Mouse (Mus musculus) CD4-positive helper T cell, adult 2 months (primary cell): ENCODE data around the gene Ptprm.

Experiments
- DNase-seq: peaks from one replicate; pipeline ENCODE4 v3.0.0-alpha.2; 2012; ENCODE audit warnings: low read depth, missing footprints, low spot score

Gene Ptprm

DNA sequence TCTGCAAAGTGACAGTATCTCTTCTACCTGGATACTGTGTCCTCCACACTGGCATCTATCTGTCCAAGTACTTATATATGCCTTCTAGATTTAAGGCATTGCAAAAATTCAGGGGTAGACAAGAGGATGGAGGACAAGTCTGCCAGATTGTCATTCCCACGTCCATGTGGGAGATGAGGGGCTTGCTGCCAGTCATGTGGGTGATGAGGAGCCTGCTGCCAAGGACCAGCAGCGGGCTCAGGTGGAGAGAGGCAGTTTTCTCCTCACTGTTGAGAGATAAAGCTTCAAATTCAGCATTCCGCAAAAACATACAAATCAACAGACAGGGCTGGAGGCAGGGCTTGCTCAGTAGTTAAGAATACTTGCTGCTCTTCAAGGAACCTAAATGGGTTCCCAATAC, 66.8 kb downstream of the Ptprm start:
- DNase-seq: no peak

DNA sequence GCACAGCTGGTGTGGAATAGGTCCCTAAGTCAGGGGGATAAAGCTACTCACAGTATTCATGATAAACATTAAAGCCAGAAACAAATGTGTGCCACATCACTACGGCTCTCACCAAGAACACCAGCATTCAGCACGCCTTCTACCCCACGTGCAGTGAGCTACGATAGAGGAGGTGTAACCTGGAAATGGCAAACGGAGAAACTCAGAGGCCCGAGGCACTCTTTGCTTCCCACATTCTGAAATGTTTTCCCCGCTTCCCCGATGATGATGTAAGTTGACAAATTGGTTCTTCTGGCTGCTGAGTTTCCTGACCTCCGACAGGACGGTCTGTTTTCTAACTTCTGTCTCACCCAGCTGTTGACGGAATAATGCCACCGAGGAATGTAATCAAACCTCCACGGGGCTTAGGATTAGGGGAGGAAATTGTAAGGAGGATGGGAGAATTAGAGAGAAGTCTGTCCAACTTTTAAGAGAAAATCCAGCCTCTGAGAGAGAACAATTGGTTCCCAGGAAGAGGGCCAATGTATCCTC, 72.6 kb downstream of the Ptprm start:
- no peak for DNase-seq

GRCm38 (mm10) chr17:67277124-67277910, 76.9 kb downstream of the Ptprm start:
- DNase-seq: no peak

DNA sequence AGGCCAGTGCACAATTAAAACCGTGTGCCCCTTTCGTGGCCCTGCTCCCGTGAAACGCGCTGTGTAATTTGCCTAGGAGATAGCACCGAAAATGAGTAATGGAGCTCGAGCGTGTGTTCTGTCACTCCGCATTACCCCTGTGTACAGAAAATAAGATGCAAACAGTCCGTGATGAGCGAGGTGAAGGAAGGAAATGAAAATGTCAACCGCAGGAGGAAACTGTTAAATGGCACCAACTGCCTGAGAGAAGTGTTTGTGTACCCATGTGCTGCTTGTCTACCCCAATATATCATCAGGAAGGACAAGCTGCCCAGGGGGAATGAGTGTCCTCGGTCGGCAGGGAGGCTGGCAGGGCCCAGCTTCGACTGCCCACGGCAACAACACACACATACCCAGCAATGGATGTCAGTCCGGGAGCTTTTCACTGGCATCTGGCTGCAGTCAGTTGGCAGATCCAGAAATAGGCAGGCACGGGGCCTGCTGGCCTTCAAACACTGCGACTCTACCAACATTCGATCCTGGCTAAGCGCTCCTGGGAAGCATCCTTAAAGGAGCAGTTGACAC, 79.6 kb downstream of the Ptprm start:
- DNase-seq: no peak

GRCm38 (mm10) chr17:67272928-67273327, 81.3 kb downstream of the Ptprm start:
- DNase-seq: no peak

DNA sequence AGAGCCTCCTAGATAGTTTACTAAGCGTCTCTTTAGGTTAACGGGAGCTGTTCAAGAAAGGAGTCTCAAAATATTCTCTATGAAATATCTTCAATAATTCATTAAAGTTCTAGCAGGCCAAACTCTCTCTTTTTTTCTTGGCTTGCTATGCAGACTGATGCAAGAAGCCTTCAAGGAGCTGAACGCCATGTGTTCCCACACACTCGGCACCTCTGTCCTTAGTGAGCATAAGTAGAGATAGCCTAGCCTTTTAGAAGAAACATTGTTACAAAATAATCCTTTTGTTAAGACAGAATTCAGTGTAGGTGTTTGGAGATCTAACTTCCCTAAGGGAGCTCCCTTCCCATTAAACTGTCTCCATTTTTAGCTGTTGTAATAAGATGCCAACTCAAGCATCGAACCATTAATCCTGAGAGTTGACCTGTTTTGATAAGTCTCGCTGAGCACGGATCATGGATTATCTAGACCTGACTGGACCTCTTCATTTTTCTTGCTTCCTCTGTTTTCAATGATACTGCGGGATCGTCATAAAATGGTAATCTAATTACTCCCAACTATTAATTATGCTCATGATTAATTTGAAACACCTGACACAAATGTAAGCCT, 85.7 kb downstream of the Ptprm start:
- DNase-seq: no peak

DNA sequence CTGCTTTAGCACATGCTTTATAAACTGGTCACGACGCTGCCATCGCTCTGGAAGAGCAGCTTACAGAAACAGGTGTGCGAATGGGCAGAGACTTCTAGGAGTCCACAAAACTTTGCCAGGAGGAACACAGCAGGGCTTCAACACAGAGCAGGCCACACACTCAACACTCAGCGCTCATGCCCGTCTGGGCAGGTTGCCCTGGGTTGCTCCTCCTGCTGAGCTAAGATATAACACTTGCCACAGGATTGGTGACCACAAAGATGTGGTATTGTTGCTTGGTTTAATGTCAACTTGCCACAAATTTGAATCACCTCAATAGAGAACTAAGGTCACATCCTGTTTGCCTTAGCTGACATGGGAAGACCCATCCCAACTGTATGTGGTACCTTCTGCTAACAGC, 88.0 kb downstream of the Ptprm start:
- DNase-seq: no peak

- DNase-seq: no peak
Observed at GRCm38 (mm10) chr17:67265520-67265919, 88.7 kb downstream of the Ptprm start.

DNA sequence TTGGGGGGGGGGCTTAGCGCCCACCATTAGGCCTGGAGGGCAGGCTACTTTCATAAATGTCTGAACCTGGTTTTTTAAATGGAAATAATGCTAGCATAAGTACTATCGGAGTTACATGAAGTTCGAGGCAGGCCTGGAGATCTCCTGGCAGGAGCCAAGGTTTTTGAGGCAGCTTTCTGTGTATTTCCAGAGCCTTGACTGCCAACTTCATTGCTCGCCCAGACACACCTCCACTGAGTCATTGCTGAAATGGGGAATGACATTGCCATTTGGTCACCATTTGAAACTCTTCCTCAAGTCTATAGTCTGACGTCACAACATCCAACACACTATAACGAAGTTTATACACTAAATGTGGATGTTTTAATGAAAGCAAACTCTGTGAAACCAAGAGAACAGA, 89.5 kb downstream of the Ptprm start:
- DNase-seq: no peak

GRCm38 (mm10) chr17:67263024-67263423, 91.2 kb downstream of the Ptprm start:
- no peak for DNase-seq

DNA sequence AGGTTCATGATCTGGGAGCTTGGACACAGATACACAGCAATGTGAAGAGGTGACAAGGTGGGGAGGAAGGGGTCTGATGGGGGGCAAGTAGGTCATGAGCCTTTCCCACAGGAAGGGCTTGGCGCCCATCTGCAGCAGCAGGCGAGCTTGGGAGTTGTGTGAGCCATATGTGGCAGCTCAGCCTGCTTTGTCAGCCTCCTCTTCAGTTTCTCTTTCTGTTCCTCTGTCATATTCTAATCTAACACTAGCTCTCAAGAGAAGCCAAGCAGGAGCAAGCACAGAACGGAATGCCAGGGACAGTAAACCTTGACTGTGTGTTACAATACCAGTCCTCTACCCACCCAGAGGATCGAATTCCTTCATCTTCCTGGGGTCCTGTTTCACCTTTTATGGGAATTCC, 94.2 kb downstream of the Ptprm start:
- DNase-seq: no peak

DNA sequence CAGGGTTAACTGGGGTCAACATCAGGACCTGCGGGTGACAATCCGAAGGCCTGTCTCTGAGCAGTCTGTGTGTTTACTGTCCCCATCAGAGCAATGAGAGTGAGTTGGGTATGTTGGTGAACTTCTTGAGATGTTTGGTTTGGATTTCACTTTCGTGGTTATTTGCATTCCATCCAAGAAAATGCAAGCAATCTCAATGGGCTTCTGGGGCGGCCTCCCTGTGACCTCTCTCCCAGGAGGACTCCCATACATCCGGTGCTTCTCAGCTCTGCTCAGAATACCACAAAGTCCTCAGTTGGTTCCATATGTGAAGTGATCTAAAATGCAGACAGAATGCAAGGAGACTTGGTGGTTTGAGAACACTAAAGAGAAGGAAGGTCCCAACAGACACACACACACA, 96.5 kb downstream of the Ptprm start:
- no peak for DNase-seq

GRCm38 (mm10) chr17:67256171-67256570, 98.1 kb downstream of the Ptprm start:
- no peak for DNase-seq

DNA sequence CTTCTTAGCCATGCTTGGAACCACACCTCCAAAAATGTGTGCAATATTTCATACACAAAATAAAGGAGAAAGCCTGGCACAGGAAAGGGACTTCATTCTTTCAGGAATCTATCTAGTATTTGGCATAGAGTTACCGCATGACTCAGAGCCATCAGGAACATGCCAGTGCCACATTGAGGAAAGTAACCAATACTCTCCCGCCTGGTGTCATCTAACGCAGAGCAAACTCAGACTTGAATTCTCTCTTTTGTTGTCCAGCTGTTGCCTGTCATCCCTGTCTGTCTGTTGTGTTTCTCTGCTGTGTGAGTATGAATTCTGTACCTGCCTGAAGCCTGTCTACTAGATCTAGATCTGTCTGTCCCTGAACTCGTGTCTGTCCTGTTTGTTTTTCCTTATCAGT, 100.8 kb downstream of the Ptprm start:
- DNase-seq: no peak

DNA sequence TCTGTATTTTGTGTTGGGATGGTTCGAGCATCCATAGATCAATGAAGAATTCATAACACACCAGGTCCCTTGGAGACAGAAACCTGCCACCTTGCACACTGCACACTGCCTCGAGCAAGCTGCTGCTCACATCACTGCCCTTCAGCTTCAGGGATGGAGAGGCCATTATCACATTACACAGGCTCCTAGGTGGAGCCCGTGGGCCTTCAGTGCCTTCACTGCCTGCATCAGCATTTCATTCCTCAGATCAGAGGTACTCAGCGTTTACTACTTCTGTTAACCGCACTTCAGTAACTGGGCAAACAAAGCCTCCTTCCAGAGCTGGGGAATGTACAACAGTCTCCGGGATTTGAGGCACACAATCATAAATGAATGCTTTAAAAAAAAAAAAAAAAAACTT, 101.3 kb downstream of the Ptprm start:
- DNase-seq: no peak

DNA sequence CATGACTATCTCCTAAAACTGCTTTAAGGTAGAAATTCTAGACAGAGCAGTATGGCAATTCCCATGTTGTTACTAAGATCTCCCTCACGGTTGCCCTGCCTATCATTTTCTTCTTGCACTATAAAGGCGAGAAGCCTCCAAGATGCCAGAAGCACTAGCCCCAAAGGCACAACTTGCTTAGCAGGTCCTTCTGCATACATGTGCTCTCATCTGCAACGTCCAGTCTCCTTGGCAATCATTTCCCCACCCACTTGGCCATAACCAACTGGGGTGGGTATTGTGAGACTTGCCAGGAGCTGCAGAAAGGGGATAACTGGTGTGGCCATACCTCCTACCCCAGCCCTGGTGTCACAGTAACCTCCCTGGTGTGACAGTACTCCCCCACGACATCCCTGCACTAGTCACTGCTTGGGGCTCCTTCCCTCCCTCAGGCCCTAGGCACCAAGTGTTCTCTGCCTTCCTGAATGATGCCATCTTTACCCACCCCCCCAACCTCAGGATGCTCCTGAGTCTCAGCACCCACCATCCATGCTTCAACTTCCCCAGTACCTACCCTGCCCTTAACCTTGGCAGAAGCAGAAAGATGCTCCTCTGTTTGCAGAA, 108.9 kb downstream of the Ptprm start:
- no peak for DNase-seq

DNA sequence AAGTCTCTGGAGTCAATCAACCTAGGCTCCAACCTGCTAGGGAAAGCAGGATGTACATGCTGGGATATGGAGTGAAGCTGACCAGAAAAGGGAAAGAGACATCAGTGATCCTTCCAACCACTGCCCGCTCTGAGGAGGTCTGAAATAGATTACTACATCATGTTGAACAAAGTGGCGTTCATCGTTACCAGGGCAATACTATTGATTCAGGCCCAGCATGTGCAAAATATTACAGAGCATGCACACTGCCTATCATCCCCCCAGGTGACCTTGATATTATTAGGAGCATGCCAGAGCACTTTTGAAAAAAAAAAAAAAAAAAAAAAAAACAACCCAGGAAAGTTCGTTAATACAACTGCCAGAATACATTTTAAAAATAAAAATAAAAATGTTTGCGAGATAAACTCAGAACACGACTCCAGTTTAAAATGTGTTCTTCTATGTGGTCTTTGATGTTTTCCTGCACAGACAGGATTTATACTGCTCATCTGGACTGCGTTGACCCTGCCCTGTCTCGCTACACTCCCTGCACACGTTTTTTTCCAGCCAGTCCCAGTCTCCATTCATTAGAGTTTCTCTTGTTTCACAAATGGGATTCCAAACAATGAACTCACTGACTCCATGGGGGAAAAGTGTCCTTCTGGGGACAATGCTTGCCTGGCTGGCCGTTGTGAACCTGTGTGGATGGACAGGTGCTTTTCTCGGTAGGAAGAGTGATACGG, 111.3 kb downstream of the Ptprm start:
- DNase-seq: no peak

DNA sequence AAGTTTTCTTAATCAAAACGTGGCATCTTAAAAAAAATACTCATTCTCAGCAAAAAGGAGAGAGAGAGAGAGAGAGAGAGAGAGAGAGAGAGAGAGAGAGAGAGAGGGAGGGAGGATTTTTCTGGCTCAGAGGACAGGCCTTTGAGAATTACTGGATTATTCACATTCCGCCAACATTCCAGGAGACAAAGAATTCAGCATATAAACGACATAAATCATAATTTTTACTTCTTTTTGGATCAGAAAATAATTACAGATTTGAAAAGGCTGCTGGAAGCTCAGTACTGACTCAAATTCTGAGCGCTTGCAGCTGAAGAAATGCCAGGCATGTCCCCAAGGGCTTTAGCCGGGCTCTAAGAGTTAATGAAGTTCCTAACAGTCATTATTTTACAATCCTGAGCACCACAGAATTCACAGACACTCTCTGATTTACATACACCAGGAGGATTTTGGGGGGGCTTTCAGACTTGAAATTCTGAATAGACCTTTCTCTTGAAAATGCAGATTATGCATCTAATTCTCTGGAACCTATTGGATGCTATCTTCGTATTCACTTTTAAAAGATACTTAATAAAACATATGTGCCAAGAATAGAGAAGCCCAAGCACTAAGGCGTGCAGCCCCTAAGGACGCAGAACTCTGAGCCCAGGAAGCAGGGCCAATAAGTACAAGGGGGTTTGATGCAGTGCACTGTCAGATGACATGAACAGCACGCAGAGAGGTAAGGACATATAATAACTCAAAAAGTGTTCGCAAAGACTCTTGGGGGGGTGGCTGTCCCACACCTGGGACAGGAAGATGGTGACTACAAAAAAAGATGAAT, 112.1 kb downstream of the Ptprm start:
- DNase-seq: no peak

DNA sequence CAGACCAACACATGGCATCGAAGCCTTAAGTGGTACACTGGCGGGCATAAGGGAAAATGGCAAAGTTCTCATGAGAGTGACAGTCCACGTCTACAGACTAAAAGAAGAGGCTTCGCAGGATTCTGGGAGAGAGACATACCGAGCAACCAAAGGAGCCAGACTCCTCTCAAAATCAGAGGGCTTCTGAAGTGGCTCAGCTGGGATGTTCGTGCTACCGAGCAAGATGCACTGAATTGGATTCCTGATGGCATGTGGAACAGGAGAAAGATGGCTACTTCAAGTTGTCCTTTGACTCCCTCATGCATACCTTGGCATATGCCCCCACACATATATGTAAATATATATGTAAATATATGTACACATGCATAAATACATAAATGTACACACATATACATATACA, 115.4 kb downstream of the Ptprm start:
- no peak for DNase-seq

DNA sequence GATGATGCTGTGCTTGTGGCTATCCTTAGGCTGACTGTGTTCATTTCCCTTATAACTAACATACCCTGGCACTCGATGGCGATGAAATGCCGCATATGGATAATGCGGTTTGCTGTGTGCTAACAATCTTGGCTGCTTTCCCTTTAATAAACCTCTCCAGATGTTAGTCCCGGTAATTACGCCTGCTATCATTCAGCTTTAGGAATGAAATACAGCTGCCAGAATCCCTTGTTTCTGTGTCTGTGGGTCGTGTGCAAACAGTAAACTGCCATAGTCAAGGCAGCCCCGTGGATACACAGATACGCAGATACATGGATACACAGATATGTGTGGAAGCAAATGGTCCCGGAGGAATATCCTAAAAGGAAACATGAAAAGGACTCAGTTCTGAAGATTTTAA, 116.8 kb downstream of the Ptprm start:
- no peak for DNase-seq

- no peak for DNase-seq
Observed at GRCm38 (mm10) chr17:67233063-67233462, 121.2 kb downstream of the Ptprm start.
